Mouse (Mus musculus) adrenal gland, postnatal 10 days (tissue): ENCODE results near the gene Alpl. TPM values are rescaled to one million over a fixed set of nuclear protein-coding genes. Genes with fewer than 3 reads are reported as not detected.

Source experiments
- DNase-seq: peaks from one replicate; pipeline ENCODE4 v3.0.0; 2021; ENCODE audit warnings: mixed read lengths
- total RNA-seq, 2 experiments: library from RNA; stranded (reverse); gene quantifications; 2 replicates each; pipeline ENCODE4 v1.2.3; 2021

The Alpl gene
- total RNA-seq, 2 experiments from 2014 or later, result 11.5 to 19.7 TPM

GRCm38 (mm10) chr4:137800324-137800723, 4.1 kb upstream of the Alpl start:
- DNase-seq, result peak; percentile 78

- DNase-seq, result no peak
These were observed 854 bp upstream of the Alpl start for GRCm38 (mm10) chr4:137797038-137797437.

- DNase-seq, result no peak
These were observed 1.8 kb downstream of the Alpl start for GRCm38 (mm10) chr4:137794178-137794900.

- no peak for DNase-seq
These were observed 2.6 kb downstream of the Alpl start for GRCm38 (mm10) chr4:137793611-137794010.

- DNase-seq, result no peak
These were observed 4.7 kb downstream of the Alpl start for GRCm38 (mm10) chr4:137791440-137791839.

- DNase-seq, result no peak
These were observed 5.2 kb downstream of the Alpl start for GRCm38 (mm10) chr4:137790981-137791380.

- peak; percentile 36 for DNase-seq
These were observed 7.6 kb downstream of the Alpl start for GRCm38 (mm10) chr4:137788511-137789049.

- no peak for DNase-seq
These were observed 8.4 kb downstream of the Alpl start for GRCm38 (mm10) chr4:137787589-137788289.

GRCm38 (mm10) chr4:137786488-137786887, 9.7 kb downstream of the Alpl start:
- no peak for DNase-seq

- DNase-seq, result no peak
These were observed 10.9 kb downstream of the Alpl start for GRCm38 (mm10) chr4:137785270-137785669.

GRCm38 (mm10) chr4:137784741-137785140, 11.4 kb downstream of the Alpl start:
- DNase-seq, result no peak

- peak; percentile 79 for DNase-seq
These were observed 12.5 kb downstream of the Alpl start for GRCm38 (mm10) chr4:137783541-137784191.

- DNase-seq, result no peak
These were observed 14.2 kb downstream of the Alpl start for GRCm38 (mm10) chr4:137781949-137782348.

GRCm38 (mm10) chr4:137780986-137781385, 15.2 kb downstream of the Alpl start:
- no peak for DNase-seq

- DNase-seq, result no peak
These were observed 17.6 kb downstream of the Alpl start for GRCm38 (mm10) chr4:137778397-137779184.

GRCm38 (mm10) chr4:137777866-137778265, 18.3 kb downstream of the Alpl start:
- DNase-seq, result no peak

GRCm38 (mm10) chr4:137774505-137774904, 21.7 kb downstream of the Alpl start:
- no peak for DNase-seq

- DNase-seq, result no peak
These were observed 22.2 kb downstream of the Alpl start for GRCm38 (mm10) chr4:137774013-137774412.

GRCm38 (mm10) chr4:137773369-137773899, 22.8 kb downstream of the Alpl start:
- DNase-seq, result peak; percentile 57

- DNase-seq, result no peak
These were observed 23.6 kb downstream of the Alpl start for GRCm38 (mm10) chr4:137772438-137773056.

GRCm38 (mm10) chr4:137771749-137772148, 24.4 kb downstream of the Alpl start:
- DNase-seq, result no peak
